In the genomic region with DNA sequence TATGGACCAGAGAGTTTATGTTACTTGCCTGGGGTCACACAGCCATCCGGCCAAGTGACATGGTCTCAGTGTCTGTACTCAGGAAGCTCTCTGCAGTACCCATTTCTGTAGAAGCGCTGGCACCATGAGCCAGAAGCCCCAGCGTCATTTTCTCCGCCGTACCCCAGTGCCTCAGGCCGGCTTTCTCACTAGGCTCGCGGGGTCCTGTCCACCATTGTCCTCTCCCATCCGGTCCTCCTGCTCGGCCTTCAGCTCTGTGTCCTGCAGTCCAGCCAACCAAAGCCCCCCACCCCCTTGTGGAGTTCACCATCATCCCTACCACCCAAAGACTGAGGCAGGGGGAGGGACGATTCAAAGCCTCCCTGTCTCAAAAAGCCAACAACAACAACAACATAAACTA, we compare ENCODE assay signal across 8 mouse cellular contexts. TPM values are rescaled to one million over a fixed set of nuclear protein-coding genes. Genes with fewer than 3 reads are reported as not detected.
DNase-seq lines count a peak whose midpoint lies in the region; ATAC-seq and TF ChIP-seq lines count a peak whose summit lies in the region.

No protein-coding gene starts in this region.

- H3K4me2 ChIP-seq in kidney, postnatal 0 days (ENCODE audit: low read length): peak overlapping the region; percentile 58; the same call in 1 of the 2 replicates
- peak overlapping the region; percentile 94 for H3K4me2 ChIP-seq in hindbrain, embryonic 13.5 days
- peak overlapping the region; percentile 88 for H3K4me2 ChIP-seq in neural tube, embryonic 13.5 days

- H3K4me1 ChIP-seq in cerebellum, adult 2 months (ENCODE audit: control insufficient read depth, insufficient read depth, low read length): peaks cover 10% of the 10 kb centered on the region
- H3K4me1 ChIP-seq in kidney, postnatal 0 days (replicated peaks; ENCODE audit: insufficient read depth, low read length): peaks cover 13% of the 10 kb centered on the region
- peaks cover 64% of the 10 kb centered on the region for H3K4me1 ChIP-seq in hindbrain, embryonic 13.5 days (replicated peaks)
- peaks cover 73% of the 10 kb centered on the region for H3K4me1 ChIP-seq in neural tube, embryonic 13.5 days (replicated peaks)

- WGBS in cerebellum, adult 2 months: 79% methylated on average over 11 of the region's 11 CpGs
- 83% methylated on average over 11 of the region's 11 CpGs for WGBS in kidney, postnatal 0 days
- WGBS in hindbrain, embryonic 13.5 days: 92% methylated on average over 11 of the region's 11 CpGs
- 79% methylated on average over 11 of the region's 11 CpGs for WGBS in neural tube, embryonic 13.5 days

- TF ChIP-seq POLR2A in cerebellum, adult 2 months (IDR thresholded peaks at IDR 0.05; ENCODE audit: borderline replicate concordance, insufficient read depth, low read length): no peak

- peak; percentile 31 to 37 for DNase-seq in cerebellum, adult 2 months
- no peak for DNase-seq in kidney, postnatal 0 days (ENCODE audit: low spot score)
- DNase-seq in kidney, postnatal 4 days: no peak
- DNase-seq in lung, postnatal 36 days: no peak
- no peak for DNase-seq in adrenal gland, adult 2 months

- no peak overlapping the region for H3K9ac ChIP-seq in kidney, postnatal 0 days (ENCODE audit: low read depth, low read length)
- H3K9ac ChIP-seq in hindbrain, embryonic 13.5 days: 0 out of 2 replicates have a peak overlapping the region, but pooled peaks have one; percentile 25
- peak overlapping the region; percentile 67; the same call in 1 of the 2 replicates for H3K9ac ChIP-seq in neural tube, embryonic 13.5 days

- H3K36me3 ChIP-seq in kidney, postnatal 0 days (ENCODE audit: insufficient read depth, low read length): no peaks in the 10 kb centered on the region
- no peaks in the 10 kb centered on the region for H3K36me3 ChIP-seq in hindbrain, embryonic 13.5 days
- no peaks in the 10 kb centered on the region for H3K36me3 ChIP-seq in neural tube, embryonic 13.5 days

- TF ChIP-seq CTCF in cerebellum, adult 2 months (IDR thresholded peaks at IDR 0.05; ENCODE audit: borderline replicate concordance, insufficient read depth, low read depth, low read length): no peak
- TF ChIP-seq CTCF in kidney, postnatal 0 days (IDR thresholded peaks at IDR 0.05; ENCODE audit: low read depth): no peak

- ATAC-seq in cerebellum, adult (ENCODE audit: insufficient number of reproducible peaks, low FRiP score, low TSS enrichment): no peak
- no peak for ATAC-seq in kidney, postnatal 0 days (replicated peaks; ENCODE audit: low FRiP score, low read depth)
- no peak for ATAC-seq in hindbrain, embryonic 13.5 days (ENCODE audit: low FRiP score)
- ATAC-seq in neural tube, embryonic 13.5 days (ENCODE audit: low read depth): no peak

- no peak overlapping the region for H3K27ac ChIP-seq in cerebellum, adult 2 months (ENCODE audit: insufficient read depth, low read length)
- no peak overlapping the region for H3K27ac ChIP-seq in kidney, postnatal 0 days
- no peak overlapping the region for H3K27ac ChIP-seq in hindbrain, embryonic 13.5 days
- H3K27ac ChIP-seq in neural tube, embryonic 13.5 days (replicated peaks): no peak overlapping the region

- H3K9me3 ChIP-seq in kidney, postnatal 0 days (replicated peaks; ENCODE audit: low read length): no peaks in the 10 kb centered on the region
- H3K9me3 ChIP-seq in hindbrain, embryonic 13.5 days: no peaks in the 10 kb centered on the region
- no peaks in the 10 kb centered on the region for H3K9me3 ChIP-seq in neural tube, embryonic 13.5 days

- no peaks in the 10 kb centered on the region for H3K27me3 ChIP-seq in cerebellum, adult 2 months (ENCODE audit: control insufficient read depth, insufficient read depth, low read length)
- H3K27me3 ChIP-seq in kidney, postnatal 0 days (ENCODE audit: insufficient read depth, low read length): peaks cover 16% of the 10 kb centered on the region
- peaks cover 24% of the 10 kb centered on the region for H3K27me3 ChIP-seq in hindbrain, embryonic 13.5 days
- peaks cover 27% of the 10 kb centered on the region for H3K27me3 ChIP-seq in neural tube, embryonic 13.5 days

- no peak overlapping the region for H3K4me3 ChIP-seq in cerebellum, adult 2 months (replicated peaks; ENCODE audit: insufficient read depth, low read depth, low read length)
- H3K4me3 ChIP-seq in kidney, postnatal 0 days (replicated peaks; ENCODE audit: low read depth, low read length): no peak overlapping the region
- H3K4me3 ChIP-seq in hindbrain, embryonic 13.5 days: peak overlapping the region; percentile 54
- peak overlapping the region; percentile 52 for H3K4me3 ChIP-seq in neural tube, embryonic 13.5 days

RNA-seq across cellular contexts. Expression of a gene that starts 2.0 kb away (rescaled TPM):
- polyA plus RNA-seq in cerebellum, adult 2 months (2012; rRNA removed): 164 and 166 TPM in 2 replicates
- polyA plus RNA-seq in kidney, postnatal 0 days (2015; fragmentation: Nextera tagmentation; extraction: Ambion mirVana): 7.5 and 8.9 TPM in 2 replicates
- polyA plus RNA-seq in hindbrain, embryonic 13.5 days (2015; fragmentation: Nextera tagmentation; extraction: Ambion mirVana): 38.5 and 41.6 TPM in 2 replicates
- 44.5 and 46.0 TPM in 2 replicates for polyA plus RNA-seq in neural tube, embryonic 13.5 days (2015; fragmentation: Nextera tagmentation; extraction: Ambion mirVana)
- total RNA-seq in adrenal gland, adult 2 months (2021): 10 to 100 TPM; 10.9 to 18.6 TPM
- 30.0 and 38.2 TPM in 2 replicates for polyA plus RNA-seq in adrenal gland, adult 2 months (2012; rRNA removed)

RNA-seq across cellular contexts. Expression of a gene that starts 3.3 kb away (rescaled TPM):
- polyA plus RNA-seq in cerebellum, adult 2 months (2012; rRNA removed): 222 and 239 TPM in 2 replicates
- polyA plus RNA-seq in kidney, postnatal 0 days (2015; fragmentation: Nextera tagmentation; extraction: Ambion mirVana): 8.4 and 8.6 TPM in 2 replicates
- polyA plus RNA-seq in hindbrain, embryonic 13.5 days (2015; fragmentation: Nextera tagmentation; extraction: Ambion mirVana): 2.9 and 3.6 TPM in 2 replicates
- polyA plus RNA-seq in neural tube, embryonic 13.5 days (2015; fragmentation: Nextera tagmentation; extraction: Ambion mirVana): 3.1 and 4.1 TPM in 2 replicates
- total RNA-seq in adrenal gland, adult 2 months (2021): 100 to 1,000 TPM in 1 of 2 experiments, 10 to 100 TPM in 1; 54.3 to 225 TPM
- polyA plus RNA-seq in adrenal gland, adult 2 months (2012; rRNA removed): 569 and 796 TPM in 2 replicates

RNA-seq across cellular contexts. Expression of a gene that starts 7.4 kb away (rescaled TPM):
- 0.29 and 0.64 TPM in 2 replicates for polyA plus RNA-seq in cerebellum, adult 2 months (2012; rRNA removed)
- 0.13 and 0.32 TPM in 2 replicates for polyA plus RNA-seq in kidney, postnatal 0 days (2015; fragmentation: Nextera tagmentation; extraction: Ambion mirVana)
- polyA plus RNA-seq in hindbrain, embryonic 13.5 days (2015; fragmentation: Nextera tagmentation; extraction: Ambion mirVana): 0.40 and 0.86 TPM in 2 replicates
- polyA plus RNA-seq in neural tube, embryonic 13.5 days (2015; fragmentation: Nextera tagmentation; extraction: Ambion mirVana): 0.52 and 0.93 TPM in 2 replicates
- under 1 TPM; 0.29 to 0.41 TPM for total RNA-seq in adrenal gland, adult 2 months (2021)
- polyA plus RNA-seq in adrenal gland, adult 2 months (2012; rRNA removed): 0.57 and 0.58 TPM in 2 replicates

RNA-seq across cellular contexts. Expression of a gene that starts 13.7 kb away (rescaled TPM):
- 350 and 359 TPM in 2 replicates for polyA plus RNA-seq in cerebellum, adult 2 months (2012; rRNA removed)
- 1,049 and 1,142 TPM in 2 replicates for polyA plus RNA-seq in kidney, postnatal 0 days (2015; fragmentation: Nextera tagmentation; extraction: Ambion mirVana)
- polyA plus RNA-seq in hindbrain, embryonic 13.5 days (2015; fragmentation: Nextera tagmentation; extraction: Ambion mirVana): 626 and 633 TPM in 2 replicates
- polyA plus RNA-seq in neural tube, embryonic 13.5 days (2015; fragmentation: Nextera tagmentation; extraction: Ambion mirVana): 570 and 614 TPM in 2 replicates
- 1,000 to 10,000 TPM in 1 of 2 experiments, 100 to 1,000 TPM in 1; 972 to 1,050 TPM for total RNA-seq in adrenal gland, adult 2 months (2021)
- 1,143 and 1,258 TPM in 2 replicates for polyA plus RNA-seq in adrenal gland, adult 2 months (2012; rRNA removed)

RNA-seq across cellular contexts. Expression of a gene that starts 16.2 kb away (rescaled TPM):
- polyA plus RNA-seq in cerebellum, adult 2 months (2012; rRNA removed): 27.7 and 29.3 TPM in 2 replicates
- 20.8 and 22.3 TPM in 2 replicates for polyA plus RNA-seq in kidney, postnatal 0 days (2015; fragmentation: Nextera tagmentation; extraction: Ambion mirVana)
- polyA plus RNA-seq in hindbrain, embryonic 13.5 days (2015; fragmentation: Nextera tagmentation; extraction: Ambion mirVana): 24.1 and 25.0 TPM in 2 replicates
- polyA plus RNA-seq in neural tube, embryonic 13.5 days (2015; fragmentation: Nextera tagmentation; extraction: Ambion mirVana): 25.1 and 26.3 TPM in 2 replicates
- 10 to 100 TPM; 38.9 to 39.5 TPM for total RNA-seq in adrenal gland, adult 2 months (2021)
- 90.9 and 92.5 TPM in 2 replicates for polyA plus RNA-seq in adrenal gland, adult 2 months (2012; rRNA removed)

Comparison
In these comparisons a context has a peak if more than half of its experiments do, and no peak if none do; other contexts are left out.
1. DNase-seq: peak in cerebellum, adult 2 months (2 of 2); none in kidney, postnatal 0 days (single experiment), kidney, postnatal 4 days (0 of 2), lung, postnatal 36 days (single experiment) and adrenal gland, adult 2 months (single experiment).
2. H3K4me3 ChIP-seq: peak in hindbrain, embryonic 13.5 days (single experiment) and neural tube, embryonic 13.5 days (single experiment); none in cerebellum, adult 2 months (single experiment) and kidney, postnatal 0 days (single experiment).
3. RNA of a gene that starts 3.3 kb away (polyA plus RNA-seq): 569 to 796 TPM in adrenal gland, adult 2 months and 222 to 239 TPM in cerebellum, adult 2 months; 8.4 to 8.6 TPM in kidney, postnatal 0 days, 2.9 to 3.6 TPM in hindbrain, embryonic 13.5 days and 3.1 to 4.1 TPM in neural tube, embryonic 13.5 days; every median in the first group is over 10 times any median in the second.
4. Peak in every context shown above with its lines, with median percentiles within 50 percentile points of each other: H3K4me2 ChIP-seq.